Mouse (Mus musculus) ES-E14 (cell line): Measurements from ENCODE around the gene Adam10. TPM values are rescaled to one million over a fixed set of nuclear protein-coding genes. Genes with fewer than 3 reads are reported as not detected.

Source experiments
- DNase-seq: peaks from one replicate; pipeline ENCODE4 v3.0.0-alpha.2; 2013; ENCODE audit warnings: low read depth, low spot score
- H3K27ac ChIP-seq: 2 replicates; pipeline ENCODE4 v1.5.1; 2012; ENCODE audit warnings: low read depth, mild to moderate bottlenecking, low read length, moderate library complexity, mixed read lengths; ENCODE audit not compliant: poor library complexity, insufficient read depth, severe bottlenecking
- H3K36me3 ChIP-seq: 2 replicates; pipeline ENCODE4 v1.6.1; 2012; ENCODE audit warnings: mild to moderate bottlenecking, low read length, moderate library complexity, mixed read lengths; ENCODE audit not compliant: control insufficient read depth, poor library complexity, insufficient read depth, severe bottlenecking
- H3K4me1 ChIP-seq, 2 experiments: fragments of 150-350 bp in 1 of 2; sonication (generic) in 1 of 2; 2 replicates each; pipeline ENCODE4 v1.6.1; 2012; ENCODE audit warnings: low read length in 2 of 2, mild to moderate bottlenecking in 1 of 2, mixed read lengths in 1 of 2; ENCODE audit not compliant: control insufficient read depth in 2 of 2, insufficient read depth in 2 of 2, poor library complexity in 1 of 2
- H3K4me3 ChIP-seq, 2 experiments: fragments of 150-350 bp in 1 of 2; sonication (generic) in 1 of 2; 2 replicates each; pipeline ENCODE4 v1.5.1; 2012; ENCODE audit warnings: low read length in 2 of 2, low read depth in 1 of 2, mild to moderate bottlenecking in 1 of 2, mixed read lengths in 1 of 2; ENCODE audit not compliant: insufficient read depth in 1 of 2, poor library complexity in 1 of 2, severe bottlenecking in 1 of 2
- H3K9ac ChIP-seq: 2 replicates; pipeline ENCODE4 v1.6.1; 2012; ENCODE audit warnings: low read depth, mild to moderate bottlenecking, low read length, mixed read lengths; ENCODE audit not compliant: poor library complexity, insufficient read depth, severe bottlenecking
- H3K9me3 ChIP-seq: fragments of 150-350 bp; sonication (generic); 2 replicates; pipeline ENCODE4 v1.6.1; 2012; ENCODE audit warnings: low read depth, mild to moderate bottlenecking, low read length; ENCODE audit not compliant: control insufficient read depth, insufficient read depth
- CHD2 ChIP-seq: IDR thresholded peaks from 2 replicates; pipeline ENCODE4 v1.6.1; 2014; ENCODE audit warnings: mild to moderate bottlenecking, low read depth, low read length, inconsistent platforms
- HCFC1 ChIP-seq: IDR thresholded peaks from 2 replicates; pipeline ENCODE4 v1.6.1; 2012; ENCODE audit warnings: low read length, inconsistent platforms, borderline replicate concordance; ENCODE audit not compliant: insufficient read depth
- MAFK ChIP-seq: IDR thresholded peaks from 2 replicates; pipeline ENCODE4 v1.6.1; 2014; ENCODE audit warnings: mild to moderate bottlenecking, low read depth, low read length, inconsistent platforms; ENCODE audit not compliant: insufficient read depth
- ZC3H11A ChIP-seq: IDR thresholded peaks from 2 replicates; pipeline ENCODE4 v1.6.1; 2012; ENCODE audit warnings: low read depth, mild to moderate bottlenecking, inconsistent platforms, low read length, borderline replicate concordance
- ZNF384 ChIP-seq: IDR thresholded peaks from 2 replicates; pipeline ENCODE4 v1.6.1; 2012; ENCODE audit warnings: low read depth, low read length, inconsistent platforms
- in situ Hi-C, 2 experiments: fragments of 600-800 bp; cut with MboI; formaldehyde crosslinking; loops; one replicate each; pipeline ENCODE4 v1.15.1; 2025; ENCODE audit warnings: low sequenced_read_pairs in 2 of 2, inconsistent platforms in 1 of 2; ENCODE audit not compliant: unreplicated experiment in 2 of 2
- total RNA-seq: library from RNA; depleted of rRNA; stranded (reverse); fragments of 300-350 nt; gene quantifications from 2 replicates; pipeline ENCODE4 v1.2.3, GENCODE M21; 2012

Gene Adam10
- total RNA-seq, 1 experiment: 18.1 TPM

GRCm38 (mm10) chr9:70675117-70675516 is 3.7 kb upstream of the Adam10 start:
- Histone ChIP-seq H3K4me1 (0 out of 4 replicates have a peak, but pooled peaks cover 0 to 2% of the 10 kb centered on the region in 2 experiments), H3K36me3 (no peaks in the 10 kb centered on the region), H3K9ac (no peak overlapping the region), H3K4me3 (no peak overlapping the region), H3K27ac (no peak overlapping the region), H3K9me3 (no peaks in the 10 kb centered on the region)
- TF ChIP-seq ZC3H11A: no peak
- peak; percentile 50; the same call in 1 of the 2 replicates for TF ChIP-seq MAFK
- in situ Hi-C loops: no loop called here
- no peak for DNase-seq

DNA sequence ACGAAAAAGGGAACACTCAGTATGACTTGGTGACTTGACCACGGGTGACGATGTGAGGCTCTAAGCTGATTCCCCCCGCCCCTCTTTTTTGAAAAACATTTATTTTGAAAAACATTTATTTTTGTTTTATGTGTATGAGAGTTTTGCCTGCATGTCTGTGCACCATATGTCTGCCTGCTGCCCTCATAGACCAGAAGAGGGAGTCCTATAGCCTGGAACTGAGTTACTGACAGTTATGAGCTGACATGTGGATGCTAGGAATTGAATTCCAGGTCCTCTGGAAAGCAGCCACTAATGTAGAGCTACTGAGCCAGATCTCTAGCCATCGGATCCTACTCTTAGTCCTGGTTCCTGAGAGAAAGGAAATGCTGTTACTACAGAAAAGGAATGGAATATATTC is 2.8 kb upstream of the Adam10 start:
- H3K36me3 ChIP-seq: no peaks in the 10 kb centered on the region
- no peak overlapping the region for H3K4me3 ChIP-seq
- no peak overlapping the region for H3K9ac ChIP-seq
- TF ChIP-seq HCFC1: no peak
- no peak for TF ChIP-seq MAFK
- no peak for TF ChIP-seq ZC3H11A
- no peak for TF ChIP-seq CHD2
- no peak for TF ChIP-seq ZNF384
- in situ Hi-C loops: no loop called here
- no peak for DNase-seq
- no peak overlapping the region for H3K27ac ChIP-seq
- no peaks in the 10 kb centered on the region for H3K9me3 ChIP-seq
- H3K4me1 ChIP-seq: 0 out of 4 replicates have a peak, but pooled peaks cover 0 to 2% of the 10 kb centered on the region in 2 experiments

GRCm38 (mm10) chr9:70679132-70680091 is 615 bp downstream of the Adam10 start:
- DNase-seq: peak; percentile 29
- Histone ChIP-seq H3K4me3 (peak overlapping the region; percentile 78 to 93), H3K9ac (peak overlapping the region; percentile 79), H3K4me1 (0 out of 4 replicates have a peak, but pooled peaks cover 0 to 2% of the 10 kb centered on the region in 2 experiments), H3K27ac (peak overlapping the region; percentile 7; the same call in 1 of the 2 replicates), H3K36me3 (no peaks in the 10 kb centered on the region), H3K9me3 (no peaks in the 10 kb centered on the region)
- in situ Hi-C loops: no loop called here
- TF ChIP-seq HCFC1 (0 out of 2 replicates have a peak, but pooled peaks have one; percentile 17), ZNF384 (no peak), ZC3H11A (no peak), CHD2 (no peak), MAFK (no peak)

GRCm38 (mm10) chr9:70682202-70682601 is 3.4 kb downstream of the Adam10 start:
- Histone ChIP-seq H3K36me3 (no peaks in the 10 kb centered on the region), H3K9me3 (no peaks in the 10 kb centered on the region), H3K4me1 (0 out of 4 replicates have a peak, but pooled peaks cover 0 to 2% of the 10 kb centered on the region in 2 experiments), H3K9ac (no peak overlapping the region), H3K27ac (no peak overlapping the region), H3K4me3 (no peak overlapping the region)
- in situ Hi-C loops: no loop called here
- no peak for TF ChIP-seq HCFC1
- no peak for TF ChIP-seq MAFK
- TF ChIP-seq ZC3H11A: no peak
- TF ChIP-seq CHD2: no peak
- TF ChIP-seq ZNF384: no peak
- no peak for DNase-seq
